Mouse (Mus musculus) midbrain, embryonic 10.5 days (tissue): ENCODE data around the gene Pef1. TPM values are rescaled to one million over a fixed set of nuclear protein-coding genes. Genes with fewer than 3 reads are reported as not detected.

ENCODE experiments used
- DNase-seq: peaks from one replicate; pipeline ENCODE4 v3.0.0-alpha.2; 2017; ENCODE audit warnings: low spot score
- H3K27ac ChIP-seq: fragments of 300-500 bp; sonication (generic); replicated peaks from 2 replicates; pipeline ENCODE4 v1.5.1; 2016; ENCODE audit warnings: mild to moderate bottlenecking
- H3K27me3 ChIP-seq: fragments of 300-500 bp; sonication (generic); 2 replicates; pipeline ENCODE4 v1.6.1; 2016; ENCODE audit warnings: low read depth, mild to moderate bottlenecking; ENCODE audit not compliant: poor library complexity, severe bottlenecking
- H3K36me3 ChIP-seq: fragments of 300-500 bp; sonication (generic); 2 replicates; pipeline ENCODE4 v1.6.1; 2016; ENCODE audit warnings: mild to moderate bottlenecking, moderate library complexity
- H3K4me1 ChIP-seq: fragments of 300-500 bp; sonication (generic); 2 replicates; pipeline ENCODE4 v1.6.1; 2016
- H3K4me3 ChIP-seq: fragments of 300-500 bp; sonication (generic); 2 replicates; pipeline ENCODE4 v1.5.1; 2016; ENCODE audit warnings: mild to moderate bottlenecking, moderate library complexity
- H3K9me3 ChIP-seq: fragments of 300-500 bp; sonication (generic); replicated peaks from 2 replicates; pipeline ENCODE4 v1.6.1; 2016; ENCODE audit warnings: mild to moderate bottlenecking
- WGBS: fragments of 180-500 bp; shearing (Covaris S2); methylation state at CpG from one replicate; pipeline ENCODE4 v1.1.7; 2016; 5-methylcytosine and 5-hydroxymethylcytosine counted together
- polyA plus RNA-seq: library from polyadenylated mRNA; unstranded; fragments of >200 nt; fragmentation: Nextera tagmentation; extraction: Ambion mirVana; gene quantifications from 2 replicates; pipeline ENCODE4 v1.2.1, GENCODE M21; 2016

Gene Pef1
- polyA plus RNA-seq, 1 experiment from 2014 or later = 74.0 TPM

- no peak overlapping the region for H3K27ac ChIP-seq
- H3K4me1 ChIP-seq = peaks cover 41% of the 10 kb centered on the region
- H3K4me3 ChIP-seq = no peak overlapping the region
- 86% methylated on average over 4 of the region's 4 CpGs for WGBS
- no peaks in the 10 kb centered on the region for H3K27me3 ChIP-seq
- H3K36me3 ChIP-seq = no peaks in the 10 kb centered on the region
- DNase-seq = no peak
- 0 out of 2 replicates have a peak, but pooled peaks cover 5% of the 10 kb centered on the region for H3K9me3 ChIP-seq
Measured at GRCm38 (mm10) chr4:130104584-130104983, 2.2 kb downstream of the Pef1 start.

- Histone ChIP-seq H3K4me1 (peaks cover 25% of the 10 kb centered on the region), H3K4me3 (peak overlapping the region; percentile 82), H3K27me3 (no peaks in the 10 kb centered on the region), H3K9me3 (0 out of 2 replicates have a peak, but pooled peaks cover 5% of the 10 kb centered on the region), H3K36me3 (no peaks in the 10 kb centered on the region), H3K27ac (peak overlapping the region; percentile 87)
- WGBS = 10% methylated on average over 14 of the region's 14 CpGs
- DNase-seq = no peak
Measured at GRCm38 (mm10) chr4:130107065-130107443, 4.7 kb downstream of the Pef1 start.

GRCm38 (mm10) chr4:130107444-130108131 is 5.2 kb downstream of the Pef1 start:
- Histone ChIP-seq H3K27ac (peak overlapping the region; percentile 87), H3K36me3 (no peaks in the 10 kb centered on the region), H3K4me1 (peaks cover 22% of the 10 kb centered on the region), H3K27me3 (no peaks in the 10 kb centered on the region), H3K9me3 (0 out of 2 replicates have a peak, but pooled peaks cover 5% of the 10 kb centered on the region), H3K4me3 (peak overlapping the region; percentile 82)
- peak; percentile 99 for DNase-seq
- WGBS = 1% methylated on average over 39 of the region's 39 CpGs

- WGBS = 92% methylated on average over 3 of the region's 3 CpGs
- no peak overlapping the region for H3K27ac ChIP-seq
- 0 out of 2 replicates have a peak, but pooled peaks cover under 1% of the 10 kb centered on the region for H3K9me3 ChIP-seq
- H3K27me3 ChIP-seq = no peaks in the 10 kb centered on the region
- peaks cover 2% of the 10 kb centered on the region; the same call in 1 of the 2 replicates for H3K36me3 ChIP-seq
- peaks cover 19% of the 10 kb centered on the region for H3K4me1 ChIP-seq
- H3K4me3 ChIP-seq = no peak overlapping the region
- no peak for DNase-seq
Measured at GRCm38 (mm10) chr4:130108929-130109328, 6.6 kb downstream of the Pef1 start.

GRCm38 (mm10) chr4:130109666-130110065 is 7.3 kb downstream of the Pef1 start:
- no peaks in the 10 kb centered on the region for H3K27me3 ChIP-seq
- peaks cover 2% of the 10 kb centered on the region; the same call in 1 of the 2 replicates for H3K36me3 ChIP-seq
- H3K9me3 ChIP-seq = no peaks in the 10 kb centered on the region
- WGBS = 95% methylated on average over 9 of the region's 9 CpGs
- no peak overlapping the region for H3K27ac ChIP-seq
- DNase-seq = no peak
- no peak overlapping the region for H3K4me3 ChIP-seq
- H3K4me1 ChIP-seq = peaks cover 19% of the 10 kb centered on the region

GRCm38 (mm10) chr4:130110091-130110490 is 7.7 kb downstream of the Pef1 start:
- no peak overlapping the region for H3K4me3 ChIP-seq
- H3K27ac ChIP-seq = no peak overlapping the region
- H3K9me3 ChIP-seq = no peaks in the 10 kb centered on the region
- peaks cover 19% of the 10 kb centered on the region for H3K4me1 ChIP-seq
- WGBS = 88% methylated on average over 7 of the region's 7 CpGs
- H3K27me3 ChIP-seq = no peaks in the 10 kb centered on the region
- peaks cover 2% of the 10 kb centered on the region; the same call in 1 of the 2 replicates for H3K36me3 ChIP-seq
- no peak for DNase-seq

GRCm38 (mm10) chr4:130112299-130112698 is 9.9 kb downstream of the Pef1 start:
- 86% methylated on average over 7 of the region's 7 CpGs for WGBS
- DNase-seq = no peak
- Histone ChIP-seq H3K36me3 (peaks cover 2% of the 10 kb centered on the region; the same call in 1 of the 2 replicates), H3K27ac (no peak overlapping the region), H3K4me1 (peaks cover 15% of the 10 kb centered on the region), H3K4me3 (no peak overlapping the region), H3K27me3 (no peaks in the 10 kb centered on the region), H3K9me3 (no peaks in the 10 kb centered on the region)

- no peaks in the 10 kb centered on the region for H3K9me3 ChIP-seq
- no peak overlapping the region for H3K27ac ChIP-seq
- peaks cover 2% of the 10 kb centered on the region; the same call in 1 of the 2 replicates for H3K36me3 ChIP-seq
- H3K27me3 ChIP-seq = no peaks in the 10 kb centered on the region
- H3K4me1 ChIP-seq = peaks cover 15% of the 10 kb centered on the region
- no peak overlapping the region for H3K4me3 ChIP-seq
- WGBS = 97% methylated on average over 1 of the region's 1 CpGs
- DNase-seq = no peak
Measured at GRCm38 (mm10) chr4:130112732-130113131, 10.4 kb downstream of the Pef1 start.

- Histone ChIP-seq H3K36me3 (peaks cover 49% of the 10 kb centered on the region), H3K4me1 (no peaks in the 10 kb centered on the region; the same call in 1 of the 2 replicates), H3K9me3 (no peaks in the 10 kb centered on the region), H3K27ac (no peak overlapping the region), H3K4me3 (no peak overlapping the region), H3K27me3 (no peaks in the 10 kb centered on the region)
- no peak for DNase-seq
- WGBS = 79% methylated on average over 4 of the region's 4 CpGs
Measured at GRCm38 (mm10) chr4:130120752-130121151, 18.4 kb downstream of the Pef1 start.

- no peak overlapping the region for H3K4me3 ChIP-seq
- 65% methylated on average over 8 of the region's 8 CpGs for WGBS
- no peaks in the 10 kb centered on the region; the same call in 1 of the 2 replicates for H3K4me1 ChIP-seq
- no peaks in the 10 kb centered on the region for H3K9me3 ChIP-seq
- peaks cover 57% of the 10 kb centered on the region for H3K36me3 ChIP-seq
- no peak overlapping the region for H3K27ac ChIP-seq
- H3K27me3 ChIP-seq = no peaks in the 10 kb centered on the region
- no peak for DNase-seq
Measured at GRCm38 (mm10) chr4:130121560-130121959, 19.2 kb downstream of the Pef1 start.

GRCm38 (mm10) chr4:130123020-130123419 is 20.7 kb downstream of the Pef1 start:
- Histone ChIP-seq H3K27ac (no peak overlapping the region), H3K9me3 (no peaks in the 10 kb centered on the region), H3K4me1 (no peaks in the 10 kb centered on the region; the same call in 1 of the 2 replicates), H3K4me3 (no peak overlapping the region), H3K27me3 (no peaks in the 10 kb centered on the region), H3K36me3 (peaks cover 71% of the 10 kb centered on the region)
- 96% methylated on average over 5 of the region's 5 CpGs for WGBS
- no peak for DNase-seq

- Histone ChIP-seq H3K36me3 (peaks cover 72% of the 10 kb centered on the region), H3K9me3 (no peaks in the 10 kb centered on the region), H3K4me3 (no peak overlapping the region), H3K4me1 (no peaks in the 10 kb centered on the region; the same call in 1 of the 2 replicates), H3K27me3 (no peaks in the 10 kb centered on the region), H3K27ac (no peak overlapping the region)
- WGBS = 90% methylated on average over 4 of the region's 4 CpGs
- DNase-seq = no peak
Measured at GRCm38 (mm10) chr4:130124110-130124509, 21.8 kb downstream of the Pef1 start.

GRCm38 (mm10) chr4:130125164-130125563 is 22.8 kb downstream of the Pef1 start:
- no peak for DNase-seq
- H3K9me3 ChIP-seq = no peaks in the 10 kb centered on the region
- peaks cover 72% of the 10 kb centered on the region for H3K36me3 ChIP-seq
- no peak overlapping the region for H3K27ac ChIP-seq
- H3K4me3 ChIP-seq = no peak overlapping the region
- 94% methylated on average over 6 of the region's 6 CpGs for WGBS
- no peaks in the 10 kb centered on the region; the same call in 1 of the 2 replicates for H3K4me1 ChIP-seq
- H3K27me3 ChIP-seq = no peaks in the 10 kb centered on the region
